Mouse (Mus musculus) myocyte (in vitro differentiated cells): ENCODE results near the gene Gm11042.

ENCODE experiments used
- MAX ChIP-seq: IDR thresholded peaks from one replicate; pipeline ENCODE4 v1.6.1; 2011; ENCODE audit warnings: low read depth, mild to moderate bottlenecking, control low read depth
- MYOD1 ChIP-seq, 3 experiments: IDR thresholded peaks; one replicate each; pipeline ENCODE4 v1.6.1; 2011; ENCODE audit warnings: control low read depth in 2 of 3, low read depth in 2 of 3, mild to moderate bottlenecking in 2 of 3, moderate library complexity in 1 of 3; ENCODE audit not compliant: insufficient read length in 2 of 3, control insufficient read depth in 1 of 3
- POLR2A ChIP-seq: IDR thresholded peaks from one replicate; pipeline ENCODE4 v1.6.1; 2011; ENCODE audit warnings: low read depth, mild to moderate bottlenecking, control low read depth, moderate library complexity; ENCODE audit not compliant: insufficient read length
- POLR2AphosphoS2 ChIP-seq: IDR thresholded peaks from one replicate; pipeline ENCODE4 v1.6.1; 2011; ENCODE audit warnings: low read depth, control low read depth; ENCODE audit not compliant: insufficient read length
- TCF12 ChIP-seq: IDR thresholded peaks from one replicate; pipeline ENCODE4 v1.6.1; 2011; ENCODE audit warnings: mild to moderate bottlenecking, control low read depth; ENCODE audit not compliant: poor library complexity, insufficient read depth, severe bottlenecking
- TCF3 ChIP-seq: IDR thresholded peaks from one replicate; pipeline ENCODE4 v1.6.1; 2011; ENCODE audit warnings: low read depth, control low read depth; ENCODE audit not compliant: insufficient read length
- USF1 ChIP-seq: IDR thresholded peaks from one replicate; pipeline ENCODE4 v1.6.1; 2011; ENCODE audit warnings: low read depth, mild to moderate bottlenecking, control low read depth, moderate library complexity

DNA sequence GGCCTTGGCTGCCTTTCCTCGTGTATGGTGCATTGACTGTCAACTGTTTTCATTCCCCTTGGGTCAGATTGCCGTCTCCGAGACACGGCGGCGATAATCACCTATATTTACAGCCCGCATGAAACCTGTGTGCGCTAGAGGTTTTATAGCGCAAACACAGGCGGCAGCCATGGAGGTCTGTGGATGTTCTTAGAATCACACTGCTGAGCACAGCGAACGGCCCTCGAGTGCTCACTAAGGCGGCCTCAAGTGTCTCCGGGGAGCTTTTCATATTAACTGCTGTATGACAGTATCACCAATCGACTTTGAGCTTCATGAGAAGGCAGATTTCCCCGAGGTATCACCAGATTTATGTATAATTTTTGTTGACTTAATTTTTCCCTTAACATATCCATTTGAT lies 43.6 kb downstream of the Gm11042 start:
- TF ChIP-seq TCF3, result no peak
- TF ChIP-seq MYOD1 (IDR thresholded peaks at IDR 0.05; ENCODE audit: control insufficient read depth in 1 of 3, insufficient read length in 2 of 3, low read depth in 2 of 3), result no peak
- TF ChIP-seq TCF12, result no peak
- no peak for TF ChIP-seq POLR2AphosphoS2
- no peak for TF ChIP-seq POLR2A
- no peak for TF ChIP-seq MAX
- no peak for TF ChIP-seq USF1
